28 mouse cellular contexts compared by ENCODE assay signal in the genomic region with DNA sequence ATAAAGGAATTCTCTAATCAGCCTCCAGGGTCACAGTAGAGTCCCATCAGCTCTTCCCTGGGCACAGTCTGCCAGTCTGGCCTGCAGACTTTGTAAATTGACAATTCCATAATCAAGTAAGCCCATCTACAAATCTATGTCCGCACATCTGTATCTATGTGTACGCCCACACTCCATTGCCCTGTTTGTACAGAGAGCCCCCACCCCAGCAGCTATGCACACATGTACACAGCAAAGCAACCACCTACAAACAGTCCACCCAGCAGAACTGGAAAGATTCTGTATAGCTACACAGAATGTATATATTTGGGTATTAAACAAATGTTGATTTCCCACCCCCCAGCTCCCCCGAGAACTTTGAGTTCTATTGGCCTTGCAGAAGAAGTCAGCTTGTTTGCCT.
"Had no signal": no experiment of that assay in that cellular context is flagged by ENCODE, and none has a peak within 500 bp of the region (broad histone marks: within the 10 kb centered on the region; RNA-seq: fewer than 3 reads in every experiment).

No protein-coding gene starts in this region.

- ATAC-seq: forebrain, embryonic 13.5 days; forebrain, embryonic 14.5 days; forebrain, embryonic 15.5 days; forebrain, embryonic 16.5 days; forebrain, postnatal 0 days had no signal

- DNase-seq: cerebellum, adult 2 months; cerebellum, adult 8-10 months; cerebellum, adult 9-10 months; cerebellum, adult 9-11 months; cerebellum, postnatal 10 days; cerebellum, postnatal 14 days; cerebellum, postnatal 25 days; cerebellum, postnatal 36 days; embryo, embryonic 11 days; forebrain, postnatal 0 days; gastrocnemius, adult 2 months; gastrocnemius, postnatal 10 days; gastrocnemius, postnatal 14 days; gastrocnemius, postnatal 25 days; gastrocnemius, postnatal 36 days; heart, adult 18-20 months; heart, adult 2 months had no signal

- H3K4me1 ChIP-seq: forebrain, embryonic 12.5 days had no signal

- H3K27ac ChIP-seq: embryonic facial prominence, embryonic 10.5 days; embryonic facial prominence, embryonic 12.5 days; embryonic facial prominence, embryonic 13.5 days; embryonic facial prominence, embryonic 15.5 days; forebrain, embryonic 10.5 days; forebrain, embryonic 12.5 days; forebrain, embryonic 13.5 days; forebrain, embryonic 15.5 days; gastrocnemius, adult 2 months; heart, adult 2 months had no signal

- H3K4me2 ChIP-seq: embryonic facial prominence, embryonic 12.5 days; embryonic facial prominence, embryonic 13.5 days; embryonic facial prominence, embryonic 15.5 days; forebrain, embryonic 12.5 days; forebrain, embryonic 13.5 days; forebrain, embryonic 15.5 days had no signal

- H3K27me3 ChIP-seq: embryonic facial prominence, embryonic 12.5 days; embryonic facial prominence, embryonic 13.5 days; embryonic facial prominence, embryonic 15.5 days; forebrain, embryonic 13.5 days; forebrain, embryonic 15.5 days had no signal

- H3K36me3 ChIP-seq: embryonic facial prominence, embryonic 10.5 days; embryonic facial prominence, embryonic 12.5 days; embryonic facial prominence, embryonic 13.5 days; embryonic facial prominence, embryonic 15.5 days; forebrain, embryonic 10.5 days; forebrain, embryonic 12.5 days; forebrain, embryonic 15.5 days had no signal

- H3K9ac ChIP-seq: embryonic facial prominence, embryonic 12.5 days; embryonic facial prominence, embryonic 13.5 days; embryonic facial prominence, embryonic 15.5 days; forebrain, embryonic 12.5 days; forebrain, embryonic 13.5 days; forebrain, embryonic 15.5 days; forebrain, postnatal 0 days had no signal

- H3K4me3 ChIP-seq: embryonic facial prominence, embryonic 10.5 days; embryonic facial prominence, embryonic 12.5 days; embryonic facial prominence, embryonic 13.5 days; embryonic facial prominence, embryonic 15.5 days; erythroblast, embryonic 14.5 days; forebrain, embryonic 10.5 days; forebrain, embryonic 12.5 days; forebrain, embryonic 13.5 days; forebrain, embryonic 15.5 days; gastrocnemius, adult 2 months; heart, adult 2 months had no signal

- H3K9me3 ChIP-seq: embryonic facial prominence, embryonic 10.5 days; embryonic facial prominence, embryonic 12.5 days; embryonic facial prominence, embryonic 13.5 days; embryonic facial prominence, embryonic 15.5 days; forebrain, embryonic 10.5 days; forebrain, embryonic 12.5 days; forebrain, embryonic 13.5 days; forebrain, embryonic 15.5 days had no signal
